Mouse (Mus musculus) neural tube, embryonic 13.5 days (tissue): Measurements from ENCODE around the gene Cdh13. TPM values are rescaled to one million over a fixed set of nuclear protein-coding genes. Genes with fewer than 3 reads are reported as not detected.

Source experiments
- ATAC-seq: fragments of 200-750 bp; cut with Nextera tagmentation; 2 replicates; pipeline ENCODE4 v1.8.0; 2017; ENCODE audit warnings: low read depth, mild to moderate bottlenecking, moderate TSS enrichment, moderate library complexity
- H3K27ac ChIP-seq: fragments of 300-500 bp; sonication (generic); replicated peaks from 2 replicates; pipeline ENCODE4 v1.5.1; 2015; ENCODE audit warnings: moderate library complexity, mild to moderate bottlenecking, inconsistent platforms
- H3K27me3 ChIP-seq: fragments of 300-500 bp; sonication (generic); 2 replicates; pipeline ENCODE4 v1.6.1; 2015; ENCODE audit warnings: mild to moderate bottlenecking, inconsistent platforms
- H3K36me3 ChIP-seq: fragments of 300-500 bp; sonication (generic); 2 replicates; pipeline ENCODE4 v1.6.1; 2015; ENCODE audit warnings: mild to moderate bottlenecking, inconsistent platforms
- H3K4me1 ChIP-seq: fragments of 300-500 bp; sonication (generic); replicated peaks from 2 replicates; pipeline ENCODE4 v1.6.1; 2015; ENCODE audit warnings: inconsistent platforms
- H3K4me2 ChIP-seq: fragments of 300-500 bp; sonication (generic); 2 replicates; pipeline ENCODE4 v1.6.1; 2015; ENCODE audit warnings: inconsistent platforms, mild to moderate bottlenecking, moderate library complexity
- H3K4me3 ChIP-seq: fragments of 300-500 bp; sonication (generic); 2 replicates; pipeline ENCODE4 v1.5.1; 2015; ENCODE audit warnings: mild to moderate bottlenecking, inconsistent platforms
- H3K9ac ChIP-seq: fragments of 300-500 bp; sonication (generic); 2 replicates; pipeline ENCODE4 v1.6.1; 2015; ENCODE audit warnings: moderate library complexity, mild to moderate bottlenecking, inconsistent platforms
- H3K9me3 ChIP-seq: fragments of 300-500 bp; sonication (generic); 2 replicates; pipeline ENCODE4 v1.6.1; 2016; ENCODE audit warnings: inconsistent platforms
- WGBS: fragments of 180-500 bp; shearing (Covaris S2); methylation state at CpG from one replicate; pipeline ENCODE4 v1.1.7; 2015; 5-methylcytosine and 5-hydroxymethylcytosine counted together
- polyA plus RNA-seq: library from polyadenylated mRNA; unstranded; fragments of >200 nt; fragmentation: Nextera tagmentation; extraction: Ambion mirVana; gene quantifications from 2 replicates; pipeline ENCODE4 v1.2.1, GENCODE M21; 2015

Gene Cdh13
- polyA plus RNA-seq, 1 experiment from 2014 or later = 69.8 TPM

- H3K4me1 ChIP-seq = peaks cover 5% of the 10 kb centered on the region; the same call in 1 of the 2 replicates
- H3K4me3 ChIP-seq = no peak overlapping the region
- H3K9me3 ChIP-seq = no peaks in the 10 kb centered on the region
- H3K36me3 ChIP-seq = no peaks in the 10 kb centered on the region
- ATAC-seq = no peak; the same call in 1 of the 2 replicates
- H3K27me3 ChIP-seq = no peaks in the 10 kb centered on the region
- H3K9ac ChIP-seq = no peak overlapping the region
- WGBS = 47% methylated on average over 7 of the region's 7 CpGs
- H3K4me2 ChIP-seq = no peak overlapping the region
- H3K27ac ChIP-seq = no peak overlapping the region
Measured at GRCm38 (mm10) chr8:118393909-118394650, 110.5 kb downstream of the Cdh13 start.

- Histone ChIP-seq H3K4me3 (no peak overlapping the region), H3K36me3 (no peaks in the 10 kb centered on the region), H3K27me3 (no peaks in the 10 kb centered on the region), H3K4me1 (peaks cover 5% of the 10 kb centered on the region; the same call in 1 of the 2 replicates), H3K4me2 (no peak overlapping the region), H3K9me3 (no peaks in the 10 kb centered on the region), H3K9ac (no peak overlapping the region), H3K27ac (no peak overlapping the region)
- 63% methylated on average over 4 of the region's 4 CpGs for WGBS
- no peak for ATAC-seq
Measured at GRCm38 (mm10) chr8:118395178-118395577, 111.6 kb downstream of the Cdh13 start.

GRCm38 (mm10) chr8:118404836-118405235 lies 121.3 kb downstream of the Cdh13 start:
- no peak for ATAC-seq

GRCm38 (mm10) chr8:118407322-118407721 lies 123.8 kb downstream of the Cdh13 start:
- no peak for ATAC-seq
- Histone ChIP-seq H3K4me2 (no peak overlapping the region), H3K9ac (no peak overlapping the region), H3K27ac (no peak overlapping the region), H3K36me3 (no peaks in the 10 kb centered on the region), H3K4me3 (no peak overlapping the region), H3K4me1 (0 out of 2 replicates have a peak, but pooled peaks cover 5% of the 10 kb centered on the region), H3K9me3 (no peaks in the 10 kb centered on the region), H3K27me3 (no peaks in the 10 kb centered on the region)
- 79% methylated on average over 6 of the region's 6 CpGs for WGBS

More at GRCm38 (mm10) chr8:118404836-118405235, 121.3 kb downstream of the Cdh13 start:
- Histone ChIP-seq H3K27ac (no peak overlapping the region), H3K9ac (no peak overlapping the region), H3K4me3 (no peak overlapping the region), H3K27me3 (no peaks in the 10 kb centered on the region), H3K9me3 (no peaks in the 10 kb centered on the region), H3K36me3 (no peaks in the 10 kb centered on the region), H3K4me1 (0 out of 2 replicates have a peak, but pooled peaks cover under 1% of the 10 kb centered on the region), H3K4me2 (no peak overlapping the region)
- 91% methylated on average over 3 of the region's 3 CpGs for WGBS

GRCm38 (mm10) chr8:118409396-118409795 lies 125.9 kb downstream of the Cdh13 start:
- Histone ChIP-seq H3K9ac (no peak overlapping the region), H3K27me3 (no peaks in the 10 kb centered on the region), H3K4me3 (no peak overlapping the region), H3K4me1 (0 out of 2 replicates have a peak, but pooled peaks cover 5% of the 10 kb centered on the region), H3K36me3 (no peaks in the 10 kb centered on the region), H3K27ac (no peak overlapping the region), H3K9me3 (no peaks in the 10 kb centered on the region), H3K4me2 (no peak overlapping the region)
- ATAC-seq = no peak
- 84% methylated on average over 3 of the region's 3 CpGs for WGBS

GRCm38 (mm10) chr8:118410341-118410970 lies 126.9 kb downstream of the Cdh13 start:
- WGBS = 73% methylated on average over 4 of the region's 4 CpGs
- ATAC-seq = no peak

GRCm38 (mm10) chr8:118415672-118416071 lies 132.1 kb downstream of the Cdh13 start:
- no peak overlapping the region for H3K4me2 ChIP-seq
- ATAC-seq = no peak
- no peak overlapping the region for H3K9ac ChIP-seq
- no peak overlapping the region for H3K27ac ChIP-seq
- no peaks in the 10 kb centered on the region for H3K27me3 ChIP-seq
- no peaks in the 10 kb centered on the region for H3K36me3 ChIP-seq
- WGBS = 67% methylated on average over 7 of the region's 7 CpGs
- H3K9me3 ChIP-seq = no peaks in the 10 kb centered on the region
- peaks cover 10% of the 10 kb centered on the region for H3K4me1 ChIP-seq
- no peak overlapping the region for H3K4me3 ChIP-seq

More at GRCm38 (mm10) chr8:118410341-118410970, 126.9 kb downstream of the Cdh13 start:
- Histone ChIP-seq H3K27ac (peak overlapping the region; percentile 25), H3K27me3 (no peaks in the 10 kb centered on the region), H3K9me3 (no peaks in the 10 kb centered on the region), H3K4me1 (peaks cover 10% of the 10 kb centered on the region; the same call in 1 of the 2 replicates), H3K9ac (no peak overlapping the region), H3K36me3 (no peaks in the 10 kb centered on the region), H3K4me2 (no peak overlapping the region), H3K4me3 (no peak overlapping the region)

GRCm38 (mm10) chr8:118416811-118417355 lies 133.3 kb downstream of the Cdh13 start:
- Histone ChIP-seq H3K4me2 (no peak overlapping the region), H3K9ac (no peak overlapping the region), H3K27me3 (no peaks in the 10 kb centered on the region), H3K36me3 (no peaks in the 10 kb centered on the region), H3K9me3 (no peaks in the 10 kb centered on the region), H3K4me1 (peaks cover 10% of the 10 kb centered on the region), H3K4me3 (no peak overlapping the region), H3K27ac (no peak overlapping the region)
- 95% methylated on average over 4 of the region's 4 CpGs for WGBS
- no peak for ATAC-seq

GRCm38 (mm10) chr8:118422624-118423023 lies 139.1 kb downstream of the Cdh13 start:
- Histone ChIP-seq H3K9ac (no peak overlapping the region), H3K27me3 (no peaks in the 10 kb centered on the region), H3K9me3 (no peaks in the 10 kb centered on the region), H3K36me3 (no peaks in the 10 kb centered on the region), H3K4me1 (no peaks in the 10 kb centered on the region), H3K4me3 (no peak overlapping the region), H3K27ac (no peak overlapping the region), H3K4me2 (no peak overlapping the region)
- no peak for ATAC-seq
- 82% methylated on average over 10 of the region's 10 CpGs for WGBS

GRCm38 (mm10) chr8:118428941-118429340 lies 145.4 kb downstream of the Cdh13 start:
- H3K9me3 ChIP-seq = no peaks in the 10 kb centered on the region
- WGBS = 55% methylated on average over 7 of the region's 7 CpGs
- no peak overlapping the region for H3K9ac ChIP-seq
- H3K4me1 ChIP-seq = peaks cover 6% of the 10 kb centered on the region
- H3K36me3 ChIP-seq = no peaks in the 10 kb centered on the region
- ATAC-seq = no peak
- H3K27ac ChIP-seq = peak overlapping the region; percentile 33; the same call in 1 of the 2 replicates
- no peaks in the 10 kb centered on the region for H3K27me3 ChIP-seq
- H3K4me2 ChIP-seq = no peak overlapping the region
- H3K4me3 ChIP-seq = no peak overlapping the region

GRCm38 (mm10) chr8:118431731-118432440 lies 148.4 kb downstream of the Cdh13 start:
- Histone ChIP-seq H3K27ac (no peak overlapping the region), H3K9ac (no peak overlapping the region), H3K27me3 (no peaks in the 10 kb centered on the region), H3K36me3 (no peaks in the 10 kb centered on the region), H3K4me3 (no peak overlapping the region), H3K4me2 (no peak overlapping the region), H3K4me1 (peaks cover 25% of the 10 kb centered on the region), H3K9me3 (no peaks in the 10 kb centered on the region)
- ATAC-seq = no peak
- WGBS = 82% methylated on average over 11 of the region's 11 CpGs
